Mouse (Mus musculus): ENCODE data around the gene Pias4.
A peak's percentile ranks its signal among the peaks of the same experiment; 100 is the strongest.

DNA sequence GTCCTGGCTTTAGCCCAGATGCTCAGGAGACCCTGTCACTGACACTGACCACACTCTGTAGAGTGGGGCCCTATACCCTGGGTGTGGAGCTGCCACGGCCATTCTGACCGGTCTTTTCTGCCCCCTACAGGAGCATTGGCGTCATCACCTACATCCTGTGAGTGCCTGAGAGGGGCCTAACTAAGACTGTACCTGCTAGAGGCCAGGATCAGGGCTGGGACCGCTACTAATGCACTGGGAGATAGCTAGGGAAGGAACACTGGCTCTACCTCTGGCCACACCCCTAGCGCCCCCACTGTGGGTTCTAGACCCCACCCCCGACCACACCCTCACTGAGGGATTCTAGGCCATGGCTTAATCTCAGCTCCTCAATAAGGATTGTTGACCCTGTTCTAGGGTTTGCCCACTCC lies 23.2 kb upstream of the Pias4 start:
- TF ChIP-seq POLR2A (IDR thresholded peaks at IDR 0.05; ENCODE audit: borderline replicate concordance, extremely low read depth, insufficient read depth, insufficient read length, poor library complexity, severe bottlenecking): no peak
- TF ChIP-seq CTCF (IDR thresholded peaks at IDR 0.05; ENCODE audit: borderline replicate concordance, extremely low read depth, insufficient read depth, insufficient read length): peak; percentile 35
